Mouse (Mus musculus) liver, embryonic 15.5 days (tissue): Measurements from ENCODE around the gene Aspscr1. TPM values are rescaled to one million over a fixed set of nuclear protein-coding genes. Genes with fewer than 3 reads are reported as not detected.

Experiments
- ATAC-seq: fragments of 200-750 bp; cut with Nextera tagmentation; 2 replicates; pipeline ENCODE4 v1.8.0; 2017; ENCODE audit warnings: moderate number of reproducible peaks, mild to moderate bottlenecking, moderate library complexity; ENCODE audit not compliant: insufficient read depth
- H3K27ac ChIP-seq: fragments of 300-500 bp; sonication (generic); replicated peaks from 2 replicates; pipeline ENCODE4 v1.5.1; 2015; ENCODE audit warnings: mild to moderate bottlenecking, inconsistent platforms
- H3K27me3 ChIP-seq: fragments of 300-500 bp; sonication (generic); 2 replicates; pipeline ENCODE4 v1.6.1; 2015; ENCODE audit warnings: mild to moderate bottlenecking, inconsistent platforms
- H3K36me3 ChIP-seq: fragments of 300-500 bp; sonication (generic); replicated peaks from 2 replicates; pipeline ENCODE4 v1.6.1; 2015; ENCODE audit warnings: moderate library complexity, mild to moderate bottlenecking, inconsistent platforms
- H3K4me1 ChIP-seq: fragments of 300-500 bp; sonication (generic); replicated peaks from 2 replicates; pipeline ENCODE4 v1.6.1; 2015; ENCODE audit warnings: inconsistent platforms
- H3K4me2 ChIP-seq: fragments of 300-500 bp; sonication (generic); 2 replicates; pipeline ENCODE4 v1.6.1; 2015; ENCODE audit warnings: moderate library complexity, mild to moderate bottlenecking, inconsistent platforms
- H3K4me3 ChIP-seq: fragments of 300-500 bp; sonication (generic); replicated peaks from 2 replicates; pipeline ENCODE4 v1.5.1; 2015; ENCODE audit warnings: mild to moderate bottlenecking, inconsistent platforms
- H3K9ac ChIP-seq: fragments of 300-500 bp; sonication (generic); 2 replicates; pipeline ENCODE4 v1.6.1; 2015; ENCODE audit warnings: moderate library complexity, mild to moderate bottlenecking, inconsistent platforms
- H3K9me3 ChIP-seq: fragments of 300-500 bp; sonication (generic); replicated peaks from 2 replicates; pipeline ENCODE4 v1.6.1; 2016; ENCODE audit warnings: inconsistent platforms
- WGBS: fragments of 180-500 bp; shearing (Covaris S2); methylation state at CpG from one replicate; pipeline ENCODE4 v1.1.7; 2015; ENCODE audit warnings: mixed read lengths; ENCODE audit not compliant: insufficient replicate concordance; 5-methylcytosine and 5-hydroxymethylcytosine counted together
- polyA plus RNA-seq: library from polyadenylated mRNA; unstranded; fragments of >200 nt; fragmentation: Nextera tagmentation; extraction: Ambion mirVana; gene quantifications from 2 replicates; pipeline ENCODE4 v1.2.1, GENCODE M21; 2015

Gene Aspscr1
- polyA plus RNA-seq, 1 experiment from 2014 or later: 45.1 TPM

GRCm38 (mm10) chr11:120719242-120719641, 46.5 kb downstream of the Aspscr1 start:
- Histone ChIP-seq H3K4me3 (no peak overlapping the region), H3K9me3 (no peaks in the 10 kb centered on the region), H3K4me1 (peaks cover 27% of the 10 kb centered on the region), H3K27me3 (peaks cover 39% of the 10 kb centered on the region), H3K36me3 (peaks cover 18% of the 10 kb centered on the region; the same call in 1 of the 2 replicates), H3K27ac (no peak overlapping the region), H3K4me2 (no peak overlapping the region), H3K9ac (no peak overlapping the region)
- no peak for ATAC-seq
- 87% methylated on average over 9 of the region's 9 CpGs for WGBS

DNA sequence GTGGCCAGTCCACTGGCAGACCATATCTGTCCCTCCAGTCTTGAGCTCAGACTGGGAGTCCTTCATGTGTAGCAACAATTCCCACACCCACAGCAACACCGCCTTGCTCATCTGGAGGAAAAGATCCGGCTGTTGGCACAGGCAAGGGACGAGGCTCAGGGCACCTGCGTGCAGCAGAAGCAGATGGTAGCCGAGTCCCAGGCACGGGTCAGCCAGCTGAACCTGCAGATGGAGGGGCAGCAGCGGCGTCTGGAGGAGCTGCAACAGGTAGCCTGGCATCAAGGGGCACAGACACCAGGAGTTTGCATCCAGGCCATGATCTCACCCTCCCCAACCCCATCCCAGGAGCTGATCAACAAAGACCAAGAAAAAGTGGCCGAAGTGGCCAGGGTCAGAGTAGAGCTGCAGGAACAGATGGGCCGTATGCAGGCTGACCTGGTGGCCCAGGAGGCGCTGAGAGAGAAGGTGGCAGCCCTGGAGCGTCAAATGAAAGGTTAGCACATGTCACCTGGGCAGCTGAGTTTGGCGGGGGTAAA, 47.1 kb downstream of the Aspscr1 start:
- 88% methylated on average over 13 of the region's 13 CpGs for whole genome bisulfite sequencing
- H3K36me3 ChIP-seq: peaks cover 18% of the 10 kb centered on the region; the same call in 1 of the 2 replicates
- peaks cover 39% of the 10 kb centered on the region for H3K27me3 ChIP-seq

DNA sequence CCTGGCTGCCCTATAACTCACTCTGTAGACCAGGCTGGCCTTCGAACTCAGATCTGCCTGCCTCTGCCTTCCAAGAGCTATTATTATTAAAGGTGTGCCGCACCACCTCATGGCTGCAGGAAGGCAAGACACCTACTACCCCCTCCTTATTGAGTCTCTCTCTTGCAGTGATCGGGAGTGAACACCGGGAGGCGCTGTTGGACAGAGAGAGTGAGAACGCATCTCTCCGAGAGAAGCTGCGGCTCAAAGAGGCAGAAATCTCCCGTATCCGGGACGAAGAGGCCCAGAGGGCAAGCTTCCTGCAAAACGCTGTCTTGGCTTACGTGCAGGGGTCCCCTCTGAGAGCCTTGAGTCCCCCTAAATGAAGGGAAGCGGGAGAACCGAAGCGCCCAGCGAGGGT, 47.7 kb downstream of the Aspscr1 start:
- H3K9ac ChIP-seq: no peak overlapping the region
- peaks cover 18% of the 10 kb centered on the region; the same call in 1 of the 2 replicates for H3K36me3 ChIP-seq
- no peak for ATAC-seq
- H3K4me2 ChIP-seq: peak overlapping the region; percentile 80
- WGBS: 8% methylated on average over 17 of the region's 17 CpGs
- H3K4me3 ChIP-seq: peak overlapping the region; percentile 54; the same call in 1 of the 2 replicates
- no peak overlapping the region for H3K27ac ChIP-seq
- H3K9me3 ChIP-seq: no peaks in the 10 kb centered on the region
- peaks cover 19% of the 10 kb centered on the region for H3K4me1 ChIP-seq
- H3K27me3 ChIP-seq: peaks cover 39% of the 10 kb centered on the region

More for the DNA sequence above, 47.1 kb downstream of the Aspscr1 start:
- no peak for ATAC-seq
- Histone ChIP-seq H3K4me3 (no peak overlapping the region), H3K27ac (no peak overlapping the region), H3K4me1 (peaks cover 20% of the 10 kb centered on the region), H3K9me3 (no peaks in the 10 kb centered on the region), H3K4me2 (no peak overlapping the region), H3K9ac (no peak overlapping the region)

GRCm38 (mm10) chr11:120721124-120722066, 48.6 kb downstream of the Aspscr1 start, which contains the start of gene Rac3:
TSS of gene Rac3 (plus strand) at chr11:120721470.
- 1% methylated on average over 90 of the region's 90 CpGs for WGBS
- Histone ChIP-seq H3K27me3 (peaks cover 39% of the 10 kb centered on the region), H3K9me3 (no peaks in the 10 kb centered on the region), H3K4me1 (peaks cover 23% of the 10 kb centered on the region), H3K4me3 (peak within 1 kb of the TSS; percentile 54), H3K4me2 (peak within 1 kb of the TSS; percentile 80), H3K9ac (peak within 1 kb of the TSS; percentile 35; the same call in 1 of the 2 replicates), H3K36me3 (peaks cover 18% of the 10 kb centered on the region; the same call in 1 of the 2 replicates), H3K27ac (no peak within 1 kb of the TSS)
- peak; percentile 29 for ATAC-seq

DNA sequence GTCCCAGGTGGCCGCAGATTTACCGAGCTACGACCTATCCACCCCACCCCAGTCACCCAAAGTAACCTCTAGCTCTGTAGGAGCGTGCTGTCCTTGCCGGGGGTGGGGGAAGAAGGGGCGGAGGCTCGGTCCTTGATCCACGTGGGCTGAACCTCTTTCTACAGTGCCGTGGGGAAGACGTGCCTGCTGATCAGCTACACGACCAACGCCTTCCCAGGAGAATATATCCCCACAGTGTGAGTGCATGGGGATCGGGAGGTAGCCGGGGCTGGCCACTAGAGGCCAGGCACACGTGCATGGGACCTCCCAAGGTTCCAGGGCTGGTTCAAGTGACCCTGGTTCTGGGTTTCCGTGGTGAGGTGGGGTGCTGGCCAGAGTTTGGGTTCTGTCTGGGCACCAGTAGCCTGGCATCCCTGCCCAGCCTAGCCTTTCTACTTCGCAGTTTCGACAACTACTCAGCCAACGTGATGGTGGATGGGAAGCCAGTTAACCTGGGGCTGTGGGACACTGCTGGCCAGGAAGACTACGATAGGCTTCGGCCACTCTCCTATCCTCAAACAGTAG, 49.4 kb downstream of the Aspscr1 start:
- peak overlapping the region; percentile 54 for H3K4me3 ChIP-seq
- H3K27ac ChIP-seq: no peak overlapping the region
- H3K36me3 ChIP-seq: peaks cover 15% of the 10 kb centered on the region; the same call in 1 of the 2 replicates
- peaks cover 30% of the 10 kb centered on the region for H3K4me1 ChIP-seq
- H3K4me2 ChIP-seq: peak overlapping the region; percentile 80
- peaks cover 39% of the 10 kb centered on the region for H3K27me3 ChIP-seq
- WGBS: 17% methylated on average over 21 of the region's 21 CpGs
- ATAC-seq: no peak
- H3K9ac ChIP-seq: no peak overlapping the region
- no peaks in the 10 kb centered on the region for H3K9me3 ChIP-seq

- WGBS: 76% methylated on average over 11 of the region's 11 CpGs
- H3K4me3 ChIP-seq: no peak overlapping the region
- H3K27ac ChIP-seq: no peak overlapping the region
- no peaks in the 10 kb centered on the region for H3K9me3 ChIP-seq
- no peak overlapping the region for H3K9ac ChIP-seq
- H3K36me3 ChIP-seq: peaks cover 11% of the 10 kb centered on the region; the same call in 1 of the 2 replicates
- peaks cover 39% of the 10 kb centered on the region for H3K27me3 ChIP-seq
- no peak overlapping the region for H3K4me2 ChIP-seq
- peaks cover 34% of the 10 kb centered on the region for H3K4me1 ChIP-seq
- ATAC-seq: no peak
Measured at GRCm38 (mm10) chr11:120722761-120723382, 50.1 kb downstream of the Aspscr1 start.

- Histone ChIP-seq H3K4me2 (no peak overlapping the region), H3K9ac (no peak overlapping the region), H3K4me3 (no peak overlapping the region), H3K4me1 (peaks cover 34% of the 10 kb centered on the region), H3K27ac (no peak overlapping the region), H3K36me3 (peaks cover 5% of the 10 kb centered on the region; the same call in 1 of the 2 replicates), H3K27me3 (peaks cover 43% of the 10 kb centered on the region), H3K9me3 (no peaks in the 10 kb centered on the region)
- WGBS: 80% methylated on average over 7 of the region's 7 CpGs
- ATAC-seq: no peak
Measured at GRCm38 (mm10) chr11:120723509-120723908, 50.7 kb downstream of the Aspscr1 start.

- H3K4me2 ChIP-seq: peak overlapping the region; percentile 85
- peaks cover 34% of the 10 kb centered on the region for H3K4me1 ChIP-seq
- peak; percentile 56 for ATAC-seq
- 20% methylated on average over 36 of the region's 36 CpGs for WGBS
- H3K27ac ChIP-seq: peak overlapping the region; percentile 42; the same call in 1 of the 2 replicates
- peak overlapping the region; percentile 37 for H3K9ac ChIP-seq
- no peaks in the 10 kb centered on the region for H3K9me3 ChIP-seq
- no peaks in the 10 kb centered on the region for H3K36me3 ChIP-seq
- H3K27me3 ChIP-seq: peaks cover 41% of the 10 kb centered on the region
- H3K4me3 ChIP-seq: peak overlapping the region; percentile 65
Measured at GRCm38 (mm10) chr11:120726243-120727168, 53.7 kb downstream of the Aspscr1 start.

DNA sequence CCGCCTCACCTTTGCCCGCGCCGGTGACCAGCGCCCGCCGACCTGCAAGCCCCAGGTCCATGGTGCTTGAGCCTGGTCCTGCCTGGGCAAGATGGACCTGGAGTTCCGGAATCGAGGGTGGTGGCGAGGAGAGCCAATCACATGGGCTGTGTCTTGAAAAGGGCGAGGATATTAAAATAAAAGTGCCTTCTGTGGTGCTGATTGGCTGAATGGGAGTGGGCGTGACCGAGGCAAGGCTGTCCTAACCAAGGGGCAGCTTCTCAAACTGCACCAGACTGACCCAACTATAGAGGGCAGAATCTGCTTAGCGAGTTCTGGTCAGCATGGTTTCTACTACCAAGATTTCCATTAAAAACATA, 54.4 kb downstream of the Aspscr1 start, which contains the start of gene Dcxr:
Gene Dcxr (minus strand): TSS at position 113 of the 359 bp plus-strand sequence.
- H3K4me1 ChIP-seq: peaks cover 27% of the 10 kb centered on the region
- peak within 1 kb of the TSS; percentile 65 for H3K4me3 ChIP-seq
- H3K4me2 ChIP-seq: peak within 1 kb of the TSS; percentile 85
- WGBS: under 1% methylated on average over 14 of the region's 14 CpGs
- H3K27ac ChIP-seq: peak within 1 kb of the TSS; percentile 42; the same call in 1 of the 2 replicates
- H3K27me3 ChIP-seq: peaks cover 40% of the 10 kb centered on the region
- ATAC-seq: peak; percentile 80
- H3K36me3 ChIP-seq: no peaks in the 10 kb centered on the region
- peak within 1 kb of the TSS; percentile 37 for H3K9ac ChIP-seq
- no peaks in the 10 kb centered on the region for H3K9me3 ChIP-seq

GRCm38 (mm10) chr11:120727564-120727963, 54.8 kb downstream of the Aspscr1 start:
- Histone ChIP-seq H3K4me2 (peak overlapping the region; percentile 85; the same call in 1 of the 2 replicates), H3K27ac (no peak overlapping the region), H3K4me1 (peaks cover 25% of the 10 kb centered on the region), H3K9ac (no peak overlapping the region), H3K36me3 (no peaks in the 10 kb centered on the region), H3K27me3 (peaks cover 38% of the 10 kb centered on the region), H3K9me3 (no peaks in the 10 kb centered on the region), H3K4me3 (no peak overlapping the region)
- whole genome bisulfite sequencing: 47% methylated on average over 12 of the region's 12 CpGs
- ATAC-seq: no peak
